In the genomic region with DNA sequence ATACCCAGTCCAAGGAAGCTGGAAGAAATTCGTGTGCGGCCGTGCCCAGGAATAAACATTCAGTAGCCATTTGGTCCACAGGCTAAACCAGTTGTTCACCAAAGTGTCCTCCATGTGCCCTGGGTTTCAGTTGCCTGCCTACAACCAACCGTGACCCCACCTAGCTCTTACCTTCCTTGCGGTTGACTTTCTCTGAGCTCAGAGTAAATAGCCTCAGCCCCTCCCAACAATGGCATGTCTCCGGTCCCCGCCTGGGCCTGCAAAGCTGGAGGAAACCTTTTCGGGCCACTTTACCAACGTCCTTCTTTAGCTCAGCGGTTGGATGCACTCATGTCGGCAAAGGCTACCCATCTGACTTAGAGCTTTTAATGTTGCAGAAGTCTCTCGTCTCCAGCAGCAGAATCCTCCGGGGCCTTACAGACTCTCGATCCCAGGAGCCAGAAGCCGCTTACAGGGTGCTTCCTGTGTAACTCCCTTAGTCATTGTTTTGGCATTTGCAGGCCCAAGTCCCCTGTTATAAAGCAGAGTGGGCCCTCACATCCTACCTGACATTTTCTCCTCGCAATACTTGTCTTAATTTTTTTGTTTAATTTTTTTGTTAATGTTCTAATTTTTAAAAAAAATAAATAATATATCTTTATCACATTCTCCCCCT, we compare ENCODE assay signal across 18 mouse cellular contexts. TPM values are rescaled to one million over a fixed set of nuclear protein-coding genes. Genes with fewer than 3 reads are reported as not detected.
DNase-seq lines count a peak whose midpoint lies in the region; ATAC-seq and TF ChIP-seq lines count a peak whose summit lies in the region.
"Had no signal": no experiment of that assay in that cellular context is flagged by ENCODE, and none has a peak within 500 bp of the region (broad histone marks: within the 10 kb centered on the region; RNA-seq: fewer than 3 reads in every experiment).

No protein-coding gene starts in this region.

- DNase-seq in heart, adult 18-20 months: no peak
- DNase-seq in induced T-regulatory cell, adult 2 months (ENCODE audit: low read depth): peak; percentile 36
- peak; percentile 69 for DNase-seq in lung, postnatal 25 days (ENCODE audit: low spot score)
- DNase-seq in adrenal gland, postnatal 36 days: no peak
- no peak for DNase-seq in spleen, adult 18-20 months
- DNase-seq: cerebellum, postnatal 25 days had no signal

- H3K27me3 ChIP-seq in heart, embryonic 13.5 days (replicated peaks): peaks cover 37% of the 10 kb centered on the region
- peaks cover 13% of the 10 kb centered on the region for H3K27me3 ChIP-seq in E14TG2a.4 (ENCODE audit: insufficient read depth, low read length)
- no peaks in the 10 kb centered on the region for H3K27me3 ChIP-seq in kidney, embryonic 14.5 days (ENCODE audit: control insufficient read depth, insufficient read depth, low read length)

- ATAC-seq in heart, embryonic 13.5 days (ENCODE audit: extremely low read depth, insufficient number of reproducible peaks, low FRiP score, low TSS enrichment): 0 out of 2 replicates have a peak, but pooled peaks have one; percentile 37
- no peak for ATAC-seq in kidney, embryonic 14.5 days (ENCODE audit: low FRiP score, low TSS enrichment)

- TF ChIP-seq CTCF in E14TG2a.4 (conservative IDR thresholded peaks at IDR 0.05; ENCODE audit: low read length): no peak

- H3K4me2 ChIP-seq in heart, embryonic 13.5 days: peak overlapping the region; percentile 16; the same call in 1 of the 2 replicates
- no peak overlapping the region for H3K4me2 ChIP-seq in kidney, embryonic 14.5 days (replicated peaks; ENCODE audit: low read depth, low read length)
- H3K4me2 ChIP-seq: heart, embryonic 11.5 days; hindbrain, embryonic 13.5 days had no signal

- no peaks in the 10 kb centered on the region for H3K9me3 ChIP-seq in heart, embryonic 13.5 days
- no peaks in the 10 kb centered on the region for H3K9me3 ChIP-seq in E14TG2a.4 (ENCODE audit: low read length)
- H3K9me3 ChIP-seq in kidney, embryonic 14.5 days (ENCODE audit: control insufficient read depth, low read length): no peaks in the 10 kb centered on the region
- H3K9me3 ChIP-seq: hindbrain, embryonic 13.5 days had no signal

- H3K4me1 ChIP-seq in heart, embryonic 13.5 days: peaks cover 21% of the 10 kb centered on the region
- peaks cover 50% of the 10 kb centered on the region for H3K4me1 ChIP-seq in E14TG2a.4 (replicated peaks; ENCODE audit: low read depth, low read length)
- 0 out of 2 replicates have a peak, but pooled peaks cover 6% of the 10 kb centered on the region for H3K4me1 ChIP-seq in kidney, embryonic 14.5 days (ENCODE audit: control insufficient read depth, insufficient read depth, low read length)

- no peak overlapping the region for H3K27ac ChIP-seq in heart, embryonic 13.5 days (replicated peaks)
- no peak overlapping the region for H3K27ac ChIP-seq in kidney, embryonic 14.5 days (ENCODE audit: low read depth, low read length)
- H3K27ac ChIP-seq: hindbrain, embryonic 13.5 days; macrophage had no signal

- 36% methylated on average over 16 of the region's 16 CpGs for WGBS in heart, embryonic 13.5 days
- 39% methylated on average over 16 of the region's 16 CpGs for WGBS in kidney, embryonic 14.5 days

- no peak overlapping the region for H3K9ac ChIP-seq in heart, embryonic 13.5 days
- H3K9ac ChIP-seq in kidney, embryonic 14.5 days (ENCODE audit: low read depth, low read length): no peak overlapping the region
- H3K9ac ChIP-seq: hindbrain, embryonic 13.5 days had no signal

- H3K4me3 ChIP-seq in heart, embryonic 13.5 days: no peak overlapping the region
- H3K4me3 ChIP-seq in E14TG2a.4 (replicated peaks; ENCODE audit: low read length): peak overlapping the region; percentile 39
- H3K4me3 ChIP-seq in kidney, embryonic 14.5 days (ENCODE audit: low read length): no peak overlapping the region
- H3K4me3 ChIP-seq: erythroblast, embryonic 14.5 days; hindbrain, embryonic 13.5 days; myocyte had no signal

- no peaks in the 10 kb centered on the region for H3K36me3 ChIP-seq in heart, embryonic 13.5 days
- no peaks in the 10 kb centered on the region for H3K36me3 ChIP-seq in E14TG2a.4 (ENCODE audit: insufficient read depth, low read length)
- no peaks in the 10 kb centered on the region for H3K36me3 ChIP-seq in kidney, embryonic 14.5 days (ENCODE audit: control insufficient read depth, insufficient read depth, low read length)
- H3K36me3 ChIP-seq: hindbrain, embryonic 13.5 days had no signal

RNA-seq across cellular contexts. Expression of a gene that starts 3.1 kb away (rescaled TPM):
- 11.1 and 12.7 TPM in 2 replicates for polyA plus RNA-seq in heart, embryonic 13.5 days (2015; fragmentation: Nextera tagmentation; extraction: Ambion mirVana)
- 10 to 100 TPM in 1 of 2 experiments, 1 to 10 TPM in 1; 1.0 to 11.8 TPM for total RNA-seq in heart, adult 18-20 months (2021)
- total RNA-seq in adrenal gland, postnatal 36 days (2021): not detected
- 330 and 331 TPM in 2 replicates for polyA plus RNA-seq in kidney, embryonic 14.5 days (2014; fragmentation: Nextera tagmentation; extraction: Ambion mirVana)
- polyA plus RNA-seq: C2C12; erythroblast, embryonic 14.5 days; macrophage; myocyte had no signal

RNA-seq across cellular contexts. Expression of a gene that starts 14.1 kb away (rescaled TPM):
- polyA plus RNA-seq in heart, embryonic 13.5 days (2015; fragmentation: Nextera tagmentation; extraction: Ambion mirVana): not detected in 2 replicates
- total RNA-seq in heart, adult 18-20 months (2021): not detected
- not detected for total RNA-seq in adrenal gland, postnatal 36 days (2021)
- not detected in 2 replicates for polyA plus RNA-seq in kidney, embryonic 14.5 days (2014; fragmentation: Nextera tagmentation; extraction: Ambion mirVana)
- total RNA-seq: left cerebral cortex, postnatal 10 days had no signal
- polyA plus RNA-seq: brain, embryonic 14.5 days; C2C12; erythroblast, embryonic 14.5 days; heart, embryonic 11.5 days; hindbrain, embryonic 13.5 days; large intestine, adult 2 months; macrophage; myocyte had no signal

RNA-seq across cellular contexts. Expression of a gene that starts 26.1 kb away (rescaled TPM):
- 0.44 TPM in 1 of 2 replicates, not detected in the other for polyA plus RNA-seq in heart, embryonic 13.5 days (2015; fragmentation: Nextera tagmentation; extraction: Ambion mirVana)
- total RNA-seq in heart, adult 18-20 months (2021): not detected
- total RNA-seq in adrenal gland, postnatal 36 days (2021): under 1 TPM in 1 of 2 experiments, not detected in 1; 0.40 TPM
- not detected in 2 replicates for polyA plus RNA-seq in kidney, embryonic 14.5 days (2014; fragmentation: Nextera tagmentation; extraction: Ambion mirVana)
- polyA plus RNA-seq: brain, embryonic 14.5 days; C2C12; erythroblast, embryonic 14.5 days; heart, embryonic 11.5 days; hindbrain, embryonic 13.5 days; large intestine, adult 2 months; macrophage; myocyte had no signal

RNA-seq across cellular contexts. Expression of a gene that starts 34.3 kb away (rescaled TPM):
- not detected in 2 replicates for polyA plus RNA-seq in heart, embryonic 13.5 days (2015; fragmentation: Nextera tagmentation; extraction: Ambion mirVana)
- total RNA-seq in heart, adult 18-20 months (2021): not detected
- total RNA-seq in adrenal gland, postnatal 36 days (2021): not detected
- not detected in 2 replicates for polyA plus RNA-seq in kidney, embryonic 14.5 days (2014; fragmentation: Nextera tagmentation; extraction: Ambion mirVana)
- total RNA-seq: left cerebral cortex, postnatal 10 days had no signal
- polyA plus RNA-seq: brain, embryonic 14.5 days; C2C12; erythroblast, embryonic 14.5 days; heart, embryonic 11.5 days; hindbrain, embryonic 13.5 days; large intestine, adult 2 months; macrophage; myocyte had no signal

RNA-seq across cellular contexts. Expression of a gene that starts 54.2 kb away (rescaled TPM):
- not detected in 2 replicates for polyA plus RNA-seq in heart, embryonic 13.5 days (2015; fragmentation: Nextera tagmentation; extraction: Ambion mirVana)
- total RNA-seq in heart, adult 18-20 months (2021): not detected
- not detected for total RNA-seq in adrenal gland, postnatal 36 days (2021)
- polyA plus RNA-seq in kidney, embryonic 14.5 days (2014; fragmentation: Nextera tagmentation; extraction: Ambion mirVana): not detected in 2 replicates
- total RNA-seq: left cerebral cortex, postnatal 10 days had no signal
- polyA plus RNA-seq: brain, embryonic 14.5 days; C2C12; erythroblast, embryonic 14.5 days; heart, embryonic 11.5 days; hindbrain, embryonic 13.5 days; large intestine, adult 2 months; macrophage; myocyte had no signal

Comparison
In these comparisons a context has a peak if more than half of its experiments do, and no peak if none do; other contexts are left out.
1. DNase-seq: peak in induced T-regulatory cell, adult 2 months (single experiment) and lung, postnatal 25 days (single experiment); none in heart, adult 18-20 months (0 of 2), adrenal gland, postnatal 36 days (0 of 2) and spleen, adult 18-20 months (0 of 2).